Mouse (Mus musculus) thymus, postnatal 4 days (tissue): Measurements from ENCODE around the gene Sf3b1.

ENCODE experiments used
- DNase-seq: peaks from one replicate; pipeline ENCODE4 v3.0.0; 2021

The Sf3b1 gene

GRCm38 (mm10) chr1:54944648-54945047 lies 82.6 kb downstream of the Sf3b1 start:
- DNase-seq = no peak

GRCm38 (mm10) chr1:54935466-54935865 lies 91.8 kb downstream of the Sf3b1 start:
- DNase-seq = no peak
